Comparison of ENCODE assay signal across 9 mouse cellular contexts in genomic region chr2:131171401-131172104, GRCm38 (mm10). TPM values are rescaled to one million over a fixed set of nuclear protein-coding genes. Genes with fewer than 3 reads are reported as not detected.
A peak's percentile ranks its signal among the peaks of the same experiment; 100 is the strongest.
DNase-seq lines count a peak whose midpoint lies in the region; ATAC-seq lines count a peak whose summit lies in the region.
"Had no signal": no experiment of that assay in that cellular context is flagged by ENCODE, and none has a peak within 500 bp of the region (broad histone marks: within the 10 kb centered on the region; RNA-seq: fewer than 3 reads in every experiment).

No protein-coding gene starts in this region.

- no peak overlapping the region; the same call in 1 of the 2 replicates for H3K9ac ChIP-seq in forebrain, embryonic 14.5 days (ENCODE audit: low read length)
- 0 out of 2 replicates have a peak overlapping the region, but pooled peaks have one; percentile 15 for H3K9ac ChIP-seq in forebrain, embryonic 16.5 days (replicated peaks; ENCODE audit: low read depth, low read length)
- H3K9ac ChIP-seq in lung, embryonic 15.5 days: no peak overlapping the region

- DNase-seq in forebrain, embryonic 10.5 days (ENCODE audit: extremely low spot score, low spot score): no peak
- DNase-seq in forebrain, embryonic 14.5 days (ENCODE audit: low spot score): no peak
- DNase-seq in hindbrain, embryonic 10.5 days (ENCODE audit: low spot score): peak; percentile 23
- peak; percentile 71 to 73 for DNase-seq in layer of hippocampus, adult 8-10 months (ENCODE audit: low spot score in 2 of 2)
- DNase-seq in right cerebral cortex, adult 18-20 months: peak; percentile 81
- peak; percentile 61 for DNase-seq in urinary bladder, postnatal 25 days (ENCODE audit: low spot score)

- 3% methylated on average over 43 of the region's 43 CpGs for WGBS in forebrain, embryonic 10.5 days
- 10% methylated on average over 43 of the region's 43 CpGs for WGBS in forebrain, embryonic 14.5 days
- WGBS in forebrain, embryonic 16.5 days: 16% methylated on average over 43 of the region's 43 CpGs
- 3% methylated on average over 43 of the region's 43 CpGs for WGBS in hindbrain, embryonic 10.5 days
- WGBS in lung, embryonic 15.5 days: 9% methylated on average over 43 of the region's 43 CpGs

- no peak overlapping the region for H3K4me2 ChIP-seq in forebrain, embryonic 14.5 days (ENCODE audit: low read length)
- 0 out of 2 replicates have a peak overlapping the region, but pooled peaks have one; percentile 8 for H3K4me2 ChIP-seq in forebrain, embryonic 16.5 days (ENCODE audit: low read length)
- H3K4me2 ChIP-seq in lung, embryonic 15.5 days: peak overlapping the region; percentile 47

- no peaks in the 10 kb centered on the region for H3K9me3 ChIP-seq in forebrain, embryonic 10.5 days
- H3K9me3 ChIP-seq in forebrain, embryonic 14.5 days (replicated peaks; ENCODE audit: control insufficient read depth, low read length): no peaks in the 10 kb centered on the region
- H3K9me3 ChIP-seq in forebrain, embryonic 16.5 days (ENCODE audit: control insufficient read depth, low read length): no peaks in the 10 kb centered on the region
- no peaks in the 10 kb centered on the region for H3K9me3 ChIP-seq in hindbrain, embryonic 10.5 days
- H3K9me3 ChIP-seq in lung, embryonic 15.5 days: no peaks in the 10 kb centered on the region

- H3K27me3 ChIP-seq in forebrain, embryonic 10.5 days (ENCODE audit: poor library complexity, severe bottlenecking): peaks cover 53% of the 10 kb centered on the region
- H3K27me3 ChIP-seq in forebrain, embryonic 14.5 days (replicated peaks; ENCODE audit: control insufficient read depth, insufficient read depth, low read length): peaks cover 12% of the 10 kb centered on the region
- H3K27me3 ChIP-seq in forebrain, embryonic 16.5 days (replicated peaks; ENCODE audit: control insufficient read depth, insufficient read depth, low read length): peaks cover 14% of the 10 kb centered on the region
- peaks cover 47% of the 10 kb centered on the region for H3K27me3 ChIP-seq in hindbrain, embryonic 10.5 days (ENCODE audit: insufficient read depth, poor library complexity, severe bottlenecking)
- H3K27me3 ChIP-seq in lung, embryonic 15.5 days: peaks cover 34% of the 10 kb centered on the region
- H3K27me3 ChIP-seq: CH12.LX had no signal

- H3K4me1 ChIP-seq in forebrain, embryonic 10.5 days: peaks cover 41% of the 10 kb centered on the region
- peaks cover 15% of the 10 kb centered on the region for H3K4me1 ChIP-seq in forebrain, embryonic 14.5 days (ENCODE audit: control insufficient read depth, insufficient read depth, low read length)
- H3K4me1 ChIP-seq in forebrain, embryonic 16.5 days (replicated peaks; ENCODE audit: control insufficient read depth, insufficient read depth, low read length): peaks cover 16% of the 10 kb centered on the region
- peaks cover 50% of the 10 kb centered on the region for H3K4me1 ChIP-seq in hindbrain, embryonic 10.5 days (replicated peaks)
- H3K4me1 ChIP-seq in lung, embryonic 15.5 days: peaks cover 26% of the 10 kb centered on the region

- peaks cover 13% of the 10 kb centered on the region for H3K36me3 ChIP-seq in forebrain, embryonic 10.5 days (replicated peaks)
- H3K36me3 ChIP-seq in forebrain, embryonic 14.5 days (ENCODE audit: control insufficient read depth, insufficient read depth, low read length): peaks cover 9% of the 10 kb centered on the region
- 0 out of 2 replicates have a peak, but pooled peaks cover 2% of the 10 kb centered on the region for H3K36me3 ChIP-seq in forebrain, embryonic 16.5 days (ENCODE audit: control insufficient read depth, insufficient read depth)
- H3K36me3 ChIP-seq in hindbrain, embryonic 10.5 days: peaks cover 24% of the 10 kb centered on the region
- no peaks in the 10 kb centered on the region for H3K36me3 ChIP-seq in lung, embryonic 15.5 days

- no peak for ATAC-seq in forebrain, embryonic 14.5 days
- no peak for ATAC-seq in forebrain, embryonic 16.5 days
- no peak for ATAC-seq in lung, embryonic 15.5 days (ENCODE audit: borderline replicate concordance, extremely low read depth, low FRiP score, low TSS enrichment)

- H3K4me3 ChIP-seq in forebrain, embryonic 10.5 days: peak overlapping the region; percentile 42
- H3K4me3 ChIP-seq in forebrain, embryonic 14.5 days (ENCODE audit: low read depth, low read length): no peak overlapping the region
- no peak overlapping the region for H3K4me3 ChIP-seq in forebrain, embryonic 16.5 days (replicated peaks; ENCODE audit: low read length)
- peak overlapping the region; percentile 41 for H3K4me3 ChIP-seq in hindbrain, embryonic 10.5 days
- H3K4me3 ChIP-seq in lung, embryonic 15.5 days: peak overlapping the region; percentile 17

- no peak overlapping the region for H3K27ac ChIP-seq in forebrain, embryonic 10.5 days
- no peak overlapping the region for H3K27ac ChIP-seq in forebrain, embryonic 14.5 days (ENCODE audit: low read depth, low read length)
- no peak overlapping the region for H3K27ac ChIP-seq in forebrain, embryonic 16.5 days (ENCODE audit: low read length)
- no peak overlapping the region for H3K27ac ChIP-seq in hindbrain, embryonic 10.5 days
- H3K27ac ChIP-seq in lung, embryonic 15.5 days: no peak overlapping the region

RNA-seq across cellular contexts. Expression of gene Cenpb, which starts 8.3 kb away (rescaled TPM):
- polyA plus RNA-seq in forebrain, embryonic 10.5 days (2016; fragmentation: Nextera tagmentation; extraction: Ambion mirVana): 8.9 and 10.0 TPM in 2 replicates
- polyA plus RNA-seq in forebrain, embryonic 14.5 days (2014; fragmentation: Nextera tagmentation; extraction: Ambion mirVana): 9.3 and 9.7 TPM in 2 replicates
- 16.0 and 16.9 TPM in 2 replicates for polyA plus RNA-seq in forebrain, embryonic 16.5 days (2015; fragmentation: Nextera tagmentation; extraction: Ambion mirVana)
- polyA plus RNA-seq in hindbrain, embryonic 10.5 days (2016; fragmentation: Nextera tagmentation; extraction: Ambion mirVana): 9.7 and 12.8 TPM in 2 replicates
- 10 to 100 TPM; 65.8 to 79.4 (median 73.1) TPM for total RNA-seq in layer of hippocampus, adult 8-10 months (2022)
- polyA plus RNA-seq in lung, embryonic 15.5 days (2015; fragmentation: Nextera tagmentation; extraction: Ambion mirVana): 12.6 and 14.1 TPM in 2 replicates

RNA-seq across cellular contexts. Expression of gene 1700037H04Rik, which starts 11.7 kb away (rescaled TPM):
- polyA plus RNA-seq in forebrain, embryonic 10.5 days (2016; fragmentation: Nextera tagmentation; extraction: Ambion mirVana): 128 and 129 TPM in 2 replicates
- 110 and 112 TPM in 2 replicates for polyA plus RNA-seq in forebrain, embryonic 14.5 days (2014; fragmentation: Nextera tagmentation; extraction: Ambion mirVana)
- 87.5 and 97.1 TPM in 2 replicates for polyA plus RNA-seq in forebrain, embryonic 16.5 days (2015; fragmentation: Nextera tagmentation; extraction: Ambion mirVana)
- 138 and 142 TPM in 2 replicates for polyA plus RNA-seq in hindbrain, embryonic 10.5 days (2016; fragmentation: Nextera tagmentation; extraction: Ambion mirVana)
- total RNA-seq in layer of hippocampus, adult 8-10 months (2022): 10 to 100 TPM; 53.5 to 59.8 (median 57.2) TPM
- 60.4 and 61.5 TPM in 2 replicates for polyA plus RNA-seq in lung, embryonic 15.5 days (2015; fragmentation: Nextera tagmentation; extraction: Ambion mirVana)

RNA-seq across cellular contexts. Expression of gene Cdc25b, which starts 15.2 kb away (rescaled TPM):
- 65.9 and 79.3 TPM in 2 replicates for polyA plus RNA-seq in forebrain, embryonic 10.5 days (2016; fragmentation: Nextera tagmentation; extraction: Ambion mirVana)
- 30.0 and 32.0 TPM in 2 replicates for polyA plus RNA-seq in forebrain, embryonic 14.5 days (2014; fragmentation: Nextera tagmentation; extraction: Ambion mirVana)
- polyA plus RNA-seq in forebrain, embryonic 16.5 days (2015; fragmentation: Nextera tagmentation; extraction: Ambion mirVana): 33.6 and 35.9 TPM in 2 replicates
- 99.7 and 116 TPM in 2 replicates for polyA plus RNA-seq in hindbrain, embryonic 10.5 days (2016; fragmentation: Nextera tagmentation; extraction: Ambion mirVana)
- 10 to 100 TPM; 21.6 to 31.4 (median 25.4) TPM for total RNA-seq in layer of hippocampus, adult 8-10 months (2022)
- polyA plus RNA-seq in lung, embryonic 15.5 days (2015; fragmentation: Nextera tagmentation; extraction: Ambion mirVana): 56.1 and 58.4 TPM in 2 replicates

RNA-seq across cellular contexts. Expression of gene Spef1, which starts 15.5 kb away (rescaled TPM):
- polyA plus RNA-seq in forebrain, embryonic 10.5 days (2016; fragmentation: Nextera tagmentation; extraction: Ambion mirVana): 4.4 and 4.6 TPM in 2 replicates
- polyA plus RNA-seq in forebrain, embryonic 14.5 days (2014; fragmentation: Nextera tagmentation; extraction: Ambion mirVana): 10.1 and 11.8 TPM in 2 replicates
- 11.3 and 12.6 TPM in 2 replicates for polyA plus RNA-seq in forebrain, embryonic 16.5 days (2015; fragmentation: Nextera tagmentation; extraction: Ambion mirVana)
- polyA plus RNA-seq in hindbrain, embryonic 10.5 days (2016; fragmentation: Nextera tagmentation; extraction: Ambion mirVana): 5.2 and 5.4 TPM in 2 replicates
- total RNA-seq in layer of hippocampus, adult 8-10 months (2022): 10 to 100 TPM in 2 of 4 experiments, 1 to 10 TPM in 2; 6.7 to 10.7 (median 8.8) TPM
- polyA plus RNA-seq in lung, embryonic 15.5 days (2015; fragmentation: Nextera tagmentation; extraction: Ambion mirVana): 5.0 and 5.8 TPM in 2 replicates

RNA-seq across cellular contexts. Expression of gene Ap5s1, which starts 35.3 kb away (rescaled TPM):
- polyA plus RNA-seq in forebrain, embryonic 10.5 days (2016; fragmentation: Nextera tagmentation; extraction: Ambion mirVana): 23.2 and 26.9 TPM in 2 replicates
- polyA plus RNA-seq in forebrain, embryonic 14.5 days (2014; fragmentation: Nextera tagmentation; extraction: Ambion mirVana): 29.9 and 30.3 TPM in 2 replicates
- 37.8 and 40.5 TPM in 2 replicates for polyA plus RNA-seq in forebrain, embryonic 16.5 days (2015; fragmentation: Nextera tagmentation; extraction: Ambion mirVana)
- 27.2 and 32.7 TPM in 2 replicates for polyA plus RNA-seq in hindbrain, embryonic 10.5 days (2016; fragmentation: Nextera tagmentation; extraction: Ambion mirVana)
- 10 to 100 TPM; 20.9 to 24.2 (median 22.8) TPM for total RNA-seq in layer of hippocampus, adult 8-10 months (2022)
- polyA plus RNA-seq in lung, embryonic 15.5 days (2015; fragmentation: Nextera tagmentation; extraction: Ambion mirVana): 22.6 and 27.0 TPM in 2 replicates

Comparison
In these comparisons a context has a peak if more than half of its experiments do, and no peak if none do; other contexts are left out.
1. H3K4me3 ChIP-seq: peak in forebrain, embryonic 10.5 days (single experiment), hindbrain, embryonic 10.5 days (single experiment) and lung, embryonic 15.5 days (single experiment); none in forebrain, embryonic 14.5 days (single experiment) and forebrain, embryonic 16.5 days (single experiment).
2. DNase-seq: peak in hindbrain, embryonic 10.5 days (single experiment), layer of hippocampus, adult 8-10 months (2 of 2), right cerebral cortex, adult 18-20 months (single experiment) and urinary bladder, postnatal 25 days (single experiment); none in forebrain, embryonic 10.5 days (single experiment) and forebrain, embryonic 14.5 days (single experiment).